Mouse (Mus musculus): ENCODE results near the gene 1700001P01Rik. TPM values are rescaled to one million over a fixed set of nuclear protein-coding genes. Genes with fewer than 3 reads are reported as not detected.
A peak's percentile ranks its signal among the peaks of the same experiment; 100 is the strongest.
"Not testable (repeated sequence)": the region's sequence is repeated elsewhere in the genome, so short reads cannot be mapped to it uniquely, and the experiment has no call there.

The 1700001P01Rik gene
- total RNA-seq, 4 experiments from 2014 or later: not detected

DNA sequence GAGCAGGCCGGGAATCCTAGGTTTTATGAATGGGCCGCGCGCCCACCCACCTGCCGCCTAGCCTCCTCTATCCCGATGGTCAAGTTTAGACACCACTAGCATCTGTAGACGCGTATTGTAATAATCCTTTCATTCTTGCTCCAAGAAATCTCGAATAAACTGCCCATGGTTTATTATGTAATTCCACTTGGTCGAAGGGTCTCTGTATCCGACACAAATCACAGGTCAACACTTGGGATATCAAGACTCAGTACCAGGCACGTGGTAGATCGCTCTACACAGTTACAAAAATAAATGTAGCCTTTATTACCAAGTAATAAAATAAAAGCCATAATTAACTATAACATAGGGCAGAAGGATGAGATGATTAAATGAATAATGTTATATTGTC, 30.4 kb downstream of the 1700001P01Rik start:
- DNase-seq (ENCODE audit: low spot score): no peak

DNA sequence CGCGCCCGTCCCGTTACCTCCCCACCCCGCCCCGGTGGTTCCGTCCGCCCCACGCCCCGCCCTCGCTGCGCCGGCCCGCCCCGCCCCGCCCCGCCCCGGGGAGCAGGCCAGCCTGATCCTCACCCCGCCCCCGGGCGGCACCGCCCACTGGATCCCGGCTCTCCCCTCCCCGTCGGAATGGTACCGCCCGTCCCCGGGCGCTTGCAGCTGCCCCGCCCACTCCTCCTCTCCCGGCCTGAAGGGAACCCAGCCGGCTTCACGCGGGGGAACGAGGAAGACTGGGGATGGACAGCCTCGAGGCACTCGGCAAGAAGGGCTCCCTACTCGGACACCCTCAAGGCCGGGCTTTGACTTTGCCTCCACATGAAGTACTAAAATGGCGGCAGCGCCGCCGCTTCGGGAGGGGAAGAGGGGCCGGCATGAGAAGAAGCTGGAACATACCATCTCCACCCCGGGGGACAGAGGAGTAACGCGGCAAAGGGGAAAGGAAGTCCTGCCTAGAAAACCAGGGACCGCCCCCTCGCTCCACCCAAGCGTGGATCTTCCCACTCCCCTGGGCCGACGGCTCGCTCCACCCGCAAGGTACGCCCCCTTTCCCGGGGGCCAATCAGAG, 30.9 kb downstream of the 1700001P01Rik start:
- DNase-seq (ENCODE audit: low spot score): peak; percentile 98

DNA sequence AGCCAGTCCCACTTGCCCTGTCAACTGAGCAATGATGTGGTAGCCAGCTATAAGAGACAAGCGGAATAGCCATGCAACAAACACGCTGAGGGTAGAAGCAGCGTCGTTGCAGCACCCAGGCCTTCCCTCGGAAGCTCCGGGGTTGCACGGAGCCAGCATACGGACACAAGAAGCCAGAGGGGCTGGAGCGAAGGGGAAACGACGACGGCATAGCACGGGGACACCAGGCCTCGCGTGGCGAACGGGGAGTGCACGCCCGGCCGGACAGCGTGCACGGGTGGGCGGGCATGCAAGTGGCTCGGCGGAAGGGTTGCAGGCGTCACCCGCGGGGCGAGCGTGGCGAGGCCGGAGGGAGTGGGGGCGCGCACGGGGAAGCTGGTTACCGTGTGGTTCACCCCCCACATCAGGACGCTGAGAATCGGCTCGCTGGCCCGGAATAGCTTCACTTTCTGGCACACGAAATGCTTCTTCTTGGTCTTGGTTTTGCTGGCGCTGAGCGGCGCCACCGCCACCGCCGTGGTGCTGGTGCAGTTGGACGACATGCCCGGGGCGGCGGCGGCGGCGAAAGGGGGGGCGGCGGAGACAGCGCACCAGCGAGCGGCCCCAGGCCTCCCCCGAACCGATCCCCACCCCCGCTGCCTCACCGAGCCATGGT, 31.5 kb downstream of the 1700001P01Rik start, which contains the start of gene Pip4k2b:
TSS of gene Pip4k2b (minus strand) at position 642 of the 655 bp plus-strand sequence.
- DNase-seq (ENCODE audit: low spot score): no peak

DNA sequence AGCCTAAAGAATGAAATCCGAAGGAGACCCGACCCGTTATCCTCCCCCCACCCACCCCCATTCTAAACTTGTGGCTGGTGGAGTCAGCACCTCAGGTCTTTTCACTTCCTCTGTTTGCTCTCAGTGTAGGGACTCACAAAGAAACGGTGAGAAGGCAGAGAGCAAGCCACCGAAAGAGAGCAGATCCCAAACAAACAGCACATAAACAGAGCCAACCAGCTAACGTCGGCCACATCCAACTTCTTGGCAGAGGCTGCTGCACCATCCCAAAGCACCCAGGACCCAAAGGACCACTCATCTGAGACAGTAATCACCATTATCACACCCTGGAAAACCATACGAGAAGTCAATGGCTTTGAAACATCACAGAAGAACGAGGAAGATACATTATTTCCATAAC, 32.3 kb downstream of the 1700001P01Rik start:
- DNase-seq (ENCODE audit: low spot score): no peak

DNA sequence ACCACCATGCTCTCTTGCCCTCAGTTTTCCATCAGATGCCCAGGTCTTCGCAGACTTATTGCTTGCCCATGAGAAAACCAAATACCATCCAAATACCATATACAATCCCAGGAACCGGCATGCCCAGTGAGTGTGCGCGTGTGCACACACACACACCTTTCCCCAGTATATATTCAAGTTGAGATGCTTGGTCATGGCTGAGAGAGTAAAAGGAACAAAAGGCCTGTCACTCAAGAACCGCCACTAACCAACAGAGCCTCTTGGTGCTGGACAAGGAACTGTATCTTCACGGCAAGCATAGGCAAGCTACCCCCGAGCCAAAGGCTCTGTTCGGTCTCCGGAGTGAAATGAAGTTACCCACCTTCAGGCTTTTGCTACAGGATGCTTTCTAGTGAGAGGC, 33.1 kb downstream of the 1700001P01Rik start:
- no peak for DNase-seq (ENCODE audit: low spot score)

DNA sequence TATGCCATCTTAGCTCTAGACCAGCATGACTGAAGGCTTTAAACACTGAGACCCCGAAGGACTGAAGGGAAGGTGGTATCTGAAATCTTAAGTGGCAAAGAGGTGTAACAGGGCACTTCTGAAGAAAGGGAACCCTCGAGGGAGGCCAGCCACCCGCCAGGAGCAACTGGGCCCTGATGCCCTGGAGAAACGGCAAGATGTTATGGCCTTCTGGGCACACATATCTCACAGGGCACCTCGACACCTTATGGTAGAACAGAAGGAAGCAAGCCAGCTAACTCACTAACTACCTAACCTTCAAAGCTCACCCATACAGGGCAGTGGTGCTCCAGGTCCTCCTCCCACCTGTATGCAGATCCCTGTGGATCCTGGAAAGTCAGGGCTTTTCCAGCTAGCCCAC, 33.6 kb downstream of the 1700001P01Rik start:
- DNase-seq (ENCODE audit: low spot score): no peak

DNA sequence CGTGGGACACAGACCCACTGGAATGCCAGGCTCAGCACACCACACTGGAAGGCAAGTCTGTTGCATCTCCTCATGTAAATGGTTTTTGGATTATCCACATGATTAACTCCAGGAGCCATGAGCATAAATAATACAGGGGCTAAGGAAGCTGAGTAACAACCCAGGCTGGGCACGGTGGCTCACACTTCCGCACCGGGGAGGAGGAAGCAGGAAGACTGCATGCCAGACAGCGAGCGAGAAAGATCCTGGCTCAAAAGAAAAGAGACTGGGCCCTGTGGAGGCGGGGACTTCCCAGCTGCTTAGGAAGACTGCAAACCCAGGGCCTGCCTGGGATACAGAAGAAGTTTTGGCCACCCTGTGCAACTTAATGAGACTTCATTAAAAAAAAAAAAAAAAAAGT, 35.5 kb downstream of the 1700001P01Rik start:
- peak; percentile 28 for DNase-seq (ENCODE audit: low spot score)

DNA sequence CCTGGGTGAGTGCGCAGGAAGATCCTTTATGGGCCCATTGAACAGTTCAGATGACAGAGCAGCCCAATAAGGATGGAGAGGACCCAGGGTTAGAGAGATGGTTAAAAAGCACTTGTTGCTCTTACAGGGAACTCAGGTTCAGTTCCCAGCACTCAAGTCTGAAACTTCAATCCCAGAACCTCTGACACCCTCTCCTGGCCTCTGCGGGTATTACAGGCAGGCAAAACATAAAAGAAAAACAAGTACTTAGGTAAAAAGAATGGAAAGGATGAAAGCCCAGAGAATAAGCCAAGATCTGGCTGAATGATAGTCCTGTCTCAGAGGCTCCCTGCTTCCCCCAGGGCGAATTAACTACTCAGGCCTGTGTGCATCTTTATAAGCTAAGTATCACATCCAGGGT, 36.6 kb downstream of the 1700001P01Rik start:
- DNase-seq (ENCODE audit: low spot score): no peak

DNA sequence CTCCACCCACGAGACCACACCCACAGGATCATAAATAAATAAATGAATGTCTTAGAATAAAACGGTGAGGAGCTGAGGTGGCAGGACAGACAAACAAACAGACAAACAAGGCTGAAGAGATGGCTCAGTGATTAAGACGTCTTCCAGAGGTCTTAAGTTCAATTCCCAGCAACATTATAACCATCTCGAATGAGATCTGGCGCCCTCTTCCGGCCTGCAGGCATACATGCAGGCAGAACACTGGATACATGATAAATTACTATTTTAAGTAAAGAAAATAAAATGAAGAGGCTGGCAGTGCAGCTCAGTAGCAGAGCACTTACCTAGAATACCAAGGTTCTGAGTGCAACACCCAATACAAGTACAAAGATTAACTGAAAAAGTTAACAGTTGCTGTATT, 37.0 kb downstream of the 1700001P01Rik start:
- DNase-seq (ENCODE audit: low spot score): no peak

DNA sequence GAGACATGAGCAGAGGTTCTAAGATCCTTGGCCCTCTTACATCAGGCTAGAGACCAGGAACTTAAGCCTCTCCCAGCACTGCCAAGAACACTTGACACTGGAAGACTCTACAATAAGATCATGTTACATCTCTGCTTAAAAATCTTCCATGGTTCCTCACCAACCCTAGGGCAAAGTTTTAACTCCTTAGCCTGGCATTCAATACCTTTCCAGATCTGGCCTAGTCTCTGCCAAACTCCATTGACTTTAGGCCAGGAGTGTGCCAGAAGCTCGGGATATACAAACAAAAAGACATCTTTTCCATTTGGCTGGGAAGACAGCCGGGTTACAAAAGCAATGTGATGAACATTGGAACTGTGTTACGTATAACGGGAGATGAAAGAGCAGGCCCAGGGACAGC, 38.1 kb downstream of the 1700001P01Rik start:
- DNase-seq (ENCODE audit: low spot score): no peak

DNA sequence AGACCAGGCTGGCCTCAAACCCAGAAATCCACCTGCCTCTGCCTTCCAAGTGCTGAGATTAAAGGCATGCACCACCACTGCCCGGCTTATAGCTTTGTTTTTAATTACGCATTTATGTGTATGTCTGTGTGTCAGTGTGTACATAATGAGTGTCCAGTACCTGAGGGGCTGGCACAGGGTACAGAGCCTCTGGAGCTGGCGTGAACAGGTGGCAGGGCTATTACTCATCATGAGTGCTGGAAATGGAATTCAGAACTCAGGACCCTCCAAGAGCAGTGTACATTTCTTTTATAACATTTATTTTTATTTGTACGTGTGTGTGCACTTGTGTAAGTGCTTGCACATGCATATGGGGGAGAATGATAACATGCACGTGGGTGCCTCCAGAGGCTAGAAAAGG, 39.1 kb downstream of the 1700001P01Rik start:
- no peak for DNase-seq (ENCODE audit: low spot score)

DNA sequence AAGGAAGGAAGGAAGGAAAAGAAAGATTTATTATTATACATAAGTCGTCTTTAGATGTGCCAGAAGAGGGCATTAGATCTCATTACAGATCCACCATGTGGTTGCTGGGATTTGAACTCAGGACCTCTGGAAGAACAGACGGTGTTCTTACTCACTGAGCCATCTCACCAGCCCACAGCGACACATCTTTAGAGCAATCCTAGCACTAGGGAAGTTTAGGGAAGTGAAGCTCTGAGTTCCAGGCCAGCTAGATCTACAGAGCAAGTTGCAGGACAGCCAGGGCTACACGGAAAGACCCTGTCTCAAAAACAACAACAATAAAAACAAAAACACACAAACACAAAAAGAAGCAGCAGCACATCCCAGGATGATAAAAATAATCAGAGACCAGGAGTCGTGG, 40.9 kb downstream of the 1700001P01Rik start:
- not testable (repeated sequence) for DNase-seq (ENCODE audit: low spot score)

DNA sequence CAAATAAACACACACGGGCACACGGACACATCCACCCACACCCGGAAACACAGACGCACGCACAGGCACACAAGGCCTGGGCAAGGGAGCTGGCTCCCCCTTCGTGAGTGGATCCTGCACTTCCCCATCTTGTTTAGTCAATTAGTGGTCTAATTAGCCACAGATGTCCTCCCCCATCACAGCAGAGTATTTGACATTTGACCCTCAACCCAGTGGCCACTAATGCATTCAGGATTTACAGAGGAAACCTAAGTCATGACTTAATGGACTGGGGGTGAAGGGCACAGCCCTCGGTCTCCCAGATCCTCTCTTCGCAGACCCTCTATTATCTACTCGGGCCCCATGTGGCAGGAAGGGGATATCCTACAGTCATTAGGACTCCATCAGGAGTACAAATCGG, 42.0 kb downstream of the 1700001P01Rik start:
- no peak for DNase-seq (ENCODE audit: low spot score)

DNA sequence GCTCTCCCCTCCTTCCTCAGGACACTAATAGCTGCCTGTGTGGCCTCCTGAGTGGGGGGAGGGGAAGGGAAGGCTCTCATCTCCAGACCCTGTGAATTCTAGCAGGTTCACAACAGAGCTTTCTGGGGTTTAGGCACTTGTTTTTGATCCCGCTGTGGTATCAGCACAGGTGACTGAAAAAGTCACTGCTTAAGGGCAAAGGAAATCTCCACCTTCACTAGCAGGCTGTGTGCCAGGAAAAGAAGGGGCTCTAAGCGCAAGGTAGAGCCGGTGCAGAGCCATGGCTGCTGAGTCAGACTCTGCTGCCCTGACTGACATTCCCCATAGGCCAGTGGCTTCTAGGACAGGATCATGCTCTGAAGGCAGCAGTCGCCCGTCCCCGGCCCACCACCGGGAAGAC, 47.0 kb downstream of the 1700001P01Rik start:
- DNase-seq (ENCODE audit: low spot score): no peak

DNA sequence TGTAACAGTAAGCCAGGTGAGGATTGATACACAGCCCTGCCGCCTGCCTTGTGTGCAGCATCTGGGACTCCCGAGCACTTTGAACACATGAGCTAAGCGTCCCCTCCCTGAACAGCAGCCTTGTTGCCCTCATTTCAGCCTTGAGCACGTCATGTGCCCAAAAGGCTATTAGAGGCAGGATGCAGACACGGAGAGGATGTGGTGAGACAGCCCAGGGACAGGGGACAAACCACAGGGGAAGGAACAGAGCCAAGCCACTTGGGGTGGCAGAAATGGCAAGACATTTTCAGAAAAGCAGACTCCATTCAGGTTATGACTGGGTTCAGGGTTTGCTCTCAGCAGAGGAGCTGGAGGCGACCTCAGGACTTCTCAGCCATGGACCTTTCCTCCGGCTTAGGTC, 47.4 kb downstream of the 1700001P01Rik start:
- no peak for DNase-seq (ENCODE audit: low spot score)

DNA sequence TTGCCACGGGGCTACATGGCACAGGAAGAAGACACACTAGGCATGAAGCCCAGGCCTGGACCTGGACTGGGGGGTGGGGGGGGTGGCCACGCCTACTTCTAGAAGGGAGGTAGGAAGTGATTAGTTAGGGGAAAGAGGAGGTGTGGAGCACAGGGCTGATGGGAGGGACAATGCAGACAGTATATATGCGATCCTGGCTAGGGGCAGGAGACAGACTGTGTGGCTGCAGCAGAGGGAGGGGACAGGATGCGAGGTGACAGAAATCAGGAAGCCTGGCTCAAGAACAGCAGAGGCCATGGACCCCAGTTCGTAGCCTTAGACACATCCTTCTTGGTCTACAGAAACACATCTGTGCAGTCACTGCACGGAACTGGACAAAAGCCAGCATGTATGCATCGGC, 52.0 kb downstream of the 1700001P01Rik start:
- DNase-seq (ENCODE audit: low spot score): no peak

Small RNA genes lying within 50 kb of the gene (microRNA-seq; reads per million reads assigned to microRNA genes)
- not detected for gene Mir8102

Other genes starting within 250 kb of the 1700001P01Rik start
- gene Srcin1, start 199.7 kb downstream of the 1700001P01Rik start, total RNA-seq (2022): under 1 TPM; 0.06 to 0.75 (median 0.18) TPM
- 1 to 10 TPM in 3 of 4 experiments, under 1 TPM in 1; 0.92 to 1.7 (median 1.2) TPM for gene Epop, start 146.2 kb downstream of the 1700001P01Rik start, total RNA-seq (2022)
- 10 to 100 TPM; 68.8 to 84.0 (median 69.8) TPM for gene Mllt6, start 112.5 kb downstream of the 1700001P01Rik start, total RNA-seq (2022)
- gene Cisd3, start 90.1 kb downstream of the 1700001P01Rik start, total RNA-seq (2022): 100 to 1,000 TPM; 133 to 158 (median 141) TPM
- gene Pcgf2, start 75.4 kb downstream of the 1700001P01Rik start, total RNA-seq (2022): 1 to 10 TPM; 4.6 to 6.3 (median 5.3) TPM
- 100 to 1,000 TPM; 145 to 154 (median 150) TPM for gene Psmb3, start 72.5 kb downstream of the 1700001P01Rik start, total RNA-seq (2022)
- gene Pip4k2b, start 31.2 kb downstream of the 1700001P01Rik start, total RNA-seq (2022): 10 to 100 TPM; 21.9 to 26.6 (median 25.6) TPM
- gene Cwc25, start 9.4 kb downstream of the 1700001P01Rik start, total RNA-seq (2022): 1 to 10 TPM; 6.1 to 7.1 (median 6.3) TPM
- 100 to 1,000 TPM; 425 to 610 (median 521) TPM for gene Rpl23, start 6.5 kb upstream of the 1700001P01Rik start, total RNA-seq (2022)
- gene Lasp1, start 23.1 kb upstream of the 1700001P01Rik start, total RNA-seq (2022): 10 to 100 TPM; 20.1 to 32.0 (median 25.8) TPM
- gene B230217C12Rik, start 64.9 kb upstream of the 1700001P01Rik start, total RNA-seq (2022): 1 to 10 TPM in 1 of 4 experiments, under 1 TPM in 3; 0.22 to 1.7 (median 0.51) TPM
- gene Fbxo47, start 108.2 kb upstream of the 1700001P01Rik start, total RNA-seq (2022): under 1 TPM; 0.28 to 0.56 (median 0.31) TPM
- 1 to 10 TPM; 2.7 to 4.5 (median 3.4) TPM for gene Plxdc1, start 210.5 kb upstream of the 1700001P01Rik start, total RNA-seq (2022)
- gene Arl5c, start 220.3 kb upstream of the 1700001P01Rik start, total RNA-seq (2022): under 1 TPM; 0.22 to 0.87 (median 0.45) TPM
- gene Cacnb1, start 247.1 kb upstream of the 1700001P01Rik start, total RNA-seq (2022): 1 to 10 TPM; 6.2 to 8.5 (median 6.5) TPM